Mouse (Mus musculus): ENCODE measurements around the gene Krt33a. TPM values are rescaled to one million over a fixed set of nuclear protein-coding genes. Genes with fewer than 3 reads are reported as not detected.

Gene Krt33a
- total RNA-seq (2021) = not detected

DNA sequence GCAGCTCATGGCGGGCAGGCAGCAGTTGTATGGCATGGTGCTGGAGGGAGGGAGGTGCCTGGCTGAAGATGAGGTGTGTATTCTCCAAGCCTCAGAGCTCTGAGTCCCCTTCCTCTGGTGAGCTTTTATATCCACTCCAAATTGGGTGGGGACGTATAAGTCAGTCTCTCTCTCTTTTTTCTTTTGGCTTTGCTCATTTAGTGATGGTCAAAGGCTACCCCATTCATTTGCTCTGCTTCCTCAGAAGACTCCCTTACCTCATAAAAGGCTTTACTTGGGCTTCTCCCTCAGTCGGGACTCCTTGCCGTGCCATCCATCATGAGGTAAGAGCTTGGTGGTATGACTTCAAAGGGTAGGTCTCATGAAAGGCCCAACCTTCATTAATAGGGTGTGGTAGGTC is at the start of gene Krt33a:
Gene Krt33a (minus strand): TSS at position 101 of the 400 bp plus-strand sequence.
- DNase-seq = no peak
- intact Hi-C loops (cut with DNase I) = no loop called here

DNA sequence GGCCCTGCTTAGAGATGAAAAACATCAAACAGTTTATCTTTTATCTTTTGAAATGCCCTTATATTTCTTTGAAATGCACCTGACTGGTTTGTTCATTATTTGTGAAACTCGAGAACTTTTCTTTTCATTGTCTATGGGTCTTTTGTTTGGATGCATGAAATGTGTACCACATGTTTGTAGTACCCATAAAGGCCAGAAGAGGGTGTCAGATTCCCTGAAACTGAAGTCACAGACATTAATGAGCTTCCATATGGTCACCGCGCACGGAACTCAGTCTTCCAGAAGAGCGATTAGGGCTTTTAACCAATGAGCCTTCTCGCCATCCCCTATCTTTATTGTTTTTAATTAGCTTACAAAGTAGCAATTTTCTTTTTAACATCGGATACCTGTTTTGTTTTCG is 42.9 kb upstream of the Krt33a start:
- intact Hi-C loops (cut with DNase I) = no loop called here

DNA sequence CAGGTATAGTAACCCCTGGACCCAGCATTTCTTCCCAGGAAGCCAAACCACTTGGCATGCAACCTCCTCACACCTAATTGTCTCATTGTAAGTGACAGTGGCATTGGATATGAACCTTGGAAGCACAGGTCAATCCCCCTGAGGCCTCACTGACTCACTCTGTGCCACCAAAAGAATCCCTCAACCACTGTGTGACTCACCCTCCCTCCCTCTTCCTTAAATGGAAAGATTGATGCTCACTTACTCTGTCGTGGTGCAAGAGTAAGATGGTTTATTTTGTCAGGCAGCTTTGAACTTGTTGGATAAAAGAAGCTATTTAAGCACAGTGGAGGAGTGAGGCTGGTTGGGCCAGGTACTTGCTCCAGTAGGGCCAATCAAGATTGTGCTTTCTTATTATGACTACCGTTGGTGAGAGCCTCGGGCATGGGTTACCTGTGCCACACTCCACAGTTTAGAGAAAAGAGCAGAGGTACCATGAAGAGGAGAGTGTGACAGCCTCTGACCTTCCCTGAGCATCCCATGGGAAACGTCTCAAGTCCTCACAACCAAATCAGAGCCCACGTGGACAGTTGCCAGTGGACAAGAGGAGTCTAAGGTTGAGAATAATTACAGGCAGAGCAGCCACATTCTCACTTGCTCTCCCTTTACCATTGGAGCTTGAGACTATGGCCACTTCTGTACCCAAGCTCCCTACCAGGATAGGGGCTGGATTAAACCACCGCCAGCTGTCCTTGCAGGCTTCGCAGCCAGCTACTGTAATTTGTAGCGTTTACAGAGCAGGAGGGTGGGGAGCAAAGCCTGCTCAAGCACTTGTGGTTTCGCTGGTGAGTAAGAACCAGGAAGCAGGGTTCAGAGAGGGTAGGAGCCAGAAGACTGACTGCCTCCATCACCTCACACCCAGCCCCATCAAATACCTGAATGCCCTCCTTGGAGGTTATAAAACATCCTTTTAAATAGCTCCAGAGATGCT is 40.0 kb upstream of the Krt33a start:
- DNase-seq = no peak
- intact Hi-C loops (cut with DNase I) = no loop called here

More for the DNA sequence above, 42.9 kb upstream of the Krt33a start:
- no peak for DNase-seq

DNA sequence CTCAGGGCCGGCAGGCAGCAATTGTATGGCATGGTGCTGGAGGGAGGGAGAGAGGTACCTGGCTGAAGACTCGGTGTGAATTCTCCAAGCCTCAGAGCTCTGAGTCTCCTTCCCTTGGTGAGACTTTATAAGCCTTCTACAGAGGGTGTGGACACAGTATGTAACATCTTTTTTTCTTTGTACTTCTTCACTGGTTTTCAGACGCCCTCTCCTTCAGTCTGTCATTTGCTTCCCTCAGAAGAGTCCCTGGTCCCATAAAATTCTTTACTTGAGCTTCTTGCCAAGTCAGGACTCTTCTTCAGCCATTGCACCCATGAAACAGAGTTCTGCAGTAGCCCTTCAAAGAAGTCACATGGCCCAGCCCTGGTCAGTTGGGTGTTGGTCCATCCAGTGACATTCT is 34.4 kb upstream of the Krt33a start, which contains the start of gene Krt31:
Gene Krt31 (minus strand): TSS at position 101 of the 400 bp plus-strand sequence.
- intact Hi-C loops (cut with DNase I) = no loop called here
- DNase-seq = no peak

DNA sequence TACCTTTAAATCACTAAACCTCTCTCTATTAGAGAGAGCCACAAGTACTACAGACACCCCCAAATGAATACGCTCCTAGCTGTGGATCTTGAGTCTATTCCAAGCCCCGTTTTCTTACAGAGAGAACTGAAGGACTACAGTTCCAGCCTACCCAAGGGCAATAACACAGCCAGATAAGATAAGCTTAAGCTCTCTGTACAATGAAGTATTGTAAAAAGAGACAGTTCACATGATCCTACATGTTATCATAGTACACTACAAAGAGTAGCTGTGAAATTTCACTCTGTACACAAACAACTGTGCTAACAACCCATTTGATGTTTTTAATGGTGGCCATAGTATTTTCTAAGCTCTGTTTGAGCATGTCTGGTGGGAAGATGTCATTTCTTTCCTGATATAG is 31.2 kb upstream of the Krt33a start:
- DNase-seq = no peak
- intact Hi-C loops (cut with DNase I) = no loop called here

DNA sequence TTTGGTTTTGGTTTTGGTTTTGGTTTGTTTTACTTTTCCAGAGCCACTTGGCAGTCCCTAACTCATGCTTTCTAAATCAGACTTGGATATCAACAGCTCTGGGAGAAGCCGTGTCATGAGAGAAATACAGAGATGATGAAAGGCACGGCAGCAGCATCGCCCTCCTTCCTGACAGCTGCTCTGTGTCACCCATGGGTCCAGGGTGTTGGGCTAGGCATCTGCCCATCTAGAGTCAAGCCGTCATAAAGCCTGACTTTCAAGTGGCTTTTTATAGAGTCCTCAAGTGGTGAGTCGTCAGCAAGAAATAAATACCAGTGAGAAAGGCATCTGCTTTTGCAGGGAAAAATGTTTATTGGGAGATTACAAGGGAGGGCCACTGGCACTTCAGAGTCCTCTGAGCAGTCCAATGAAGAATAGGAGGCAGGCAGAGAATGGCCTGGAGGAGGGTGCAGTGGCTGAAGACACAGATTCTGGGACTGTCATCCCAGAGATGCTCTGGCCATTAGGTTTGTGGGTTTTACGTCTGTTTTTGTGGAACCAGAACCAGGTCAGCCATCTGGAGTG is 30.4 kb upstream of the Krt33a start:
- intact Hi-C loops (cut with DNase I) = no loop called here
- no peak for DNase-seq

DNA sequence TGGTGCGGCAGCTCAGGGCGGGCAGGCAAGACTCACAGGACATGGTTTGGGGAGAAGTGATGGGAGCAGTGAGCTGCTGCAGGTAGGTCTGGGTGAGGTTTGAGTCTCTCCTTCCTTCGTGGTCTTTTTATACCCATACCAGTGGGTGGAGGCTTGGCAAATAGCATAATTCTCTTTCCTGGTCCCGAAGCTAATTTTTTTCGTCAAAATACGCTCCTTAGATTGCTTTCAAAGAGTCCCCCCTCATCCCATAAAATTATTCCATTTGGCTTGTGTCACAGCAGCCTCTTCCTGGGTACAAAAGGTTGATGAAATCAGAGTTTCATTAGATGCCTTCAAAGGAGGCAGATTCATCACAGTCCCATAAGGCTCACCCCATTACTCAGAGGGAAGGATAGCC is 25.4 kb upstream of the Krt33a start, which contains the start of gene Krt34:
Gene Krt34 (minus strand): TSS at position 101 of the 400 bp plus-strand sequence.
- intact Hi-C loops (cut with DNase I) = no loop called here
- no peak for DNase-seq

DNA sequence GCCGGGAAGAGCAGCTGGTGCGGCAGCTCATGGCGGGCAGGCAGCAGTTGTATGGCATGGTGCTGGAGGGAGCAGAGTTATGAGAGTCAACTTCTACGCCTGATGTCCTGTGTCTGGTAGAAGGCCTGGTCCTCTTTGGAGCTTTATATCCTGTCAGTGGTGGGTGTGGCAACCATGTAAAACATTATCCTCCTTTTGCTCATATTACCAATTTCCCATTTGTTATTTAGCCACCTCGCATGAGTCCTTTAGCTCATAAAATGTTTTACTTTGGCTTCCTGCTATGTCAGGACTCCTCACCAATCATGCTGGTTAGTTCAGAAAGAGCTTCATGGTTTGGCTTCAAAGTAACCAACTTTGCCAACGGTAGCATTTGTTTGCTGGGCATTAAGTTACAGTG is 13.8 kb upstream of the Krt33a start, which contains the start of gene Krt33b:
Gene Krt33b (minus strand): TSS at position 101 of the 400 bp plus-strand sequence.
- intact Hi-C loops (cut with DNase I) = no loop called here
- no peak for DNase-seq

DNA sequence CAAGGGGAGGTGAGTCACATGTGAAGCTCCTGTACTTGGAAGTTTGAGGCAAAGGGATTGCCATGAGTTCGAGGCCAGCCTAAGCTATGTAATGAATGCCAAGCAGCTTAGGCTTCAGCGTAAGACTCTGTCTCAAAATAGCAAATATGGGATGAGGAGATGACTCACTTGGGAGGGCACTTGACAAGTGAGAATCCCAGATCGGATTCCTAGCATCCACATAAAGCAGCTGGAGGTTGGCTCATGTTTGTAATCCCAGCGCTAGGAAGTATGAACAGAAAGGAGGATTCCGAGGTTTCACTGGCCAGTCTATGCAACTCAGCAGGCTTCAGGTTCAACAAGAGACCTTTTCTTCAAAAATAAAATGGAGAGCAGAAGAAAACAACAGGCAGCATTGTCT is 5.4 kb upstream of the Krt33a start:
- intact Hi-C loops (cut with DNase I) = no loop called here
- no peak for DNase-seq

DNA sequence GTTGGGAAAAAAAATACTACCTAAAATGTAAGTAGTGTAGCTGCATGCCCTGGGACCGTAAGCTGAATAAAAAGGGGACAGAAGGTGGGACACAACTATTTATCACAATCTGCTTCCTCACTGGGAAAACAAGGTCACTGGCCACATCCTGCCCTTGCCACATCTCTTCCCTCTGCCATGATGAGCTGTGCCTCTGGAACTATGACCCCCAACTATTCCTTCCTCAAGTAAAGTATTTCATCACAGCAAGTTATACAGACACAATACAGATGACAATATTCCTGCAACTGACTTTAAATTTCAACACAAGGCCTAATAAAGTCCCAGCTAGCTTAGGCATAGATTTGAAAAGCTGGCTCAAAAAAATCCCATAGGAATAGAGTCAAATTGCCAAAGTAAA is 3.5 kb upstream of the Krt33a start:
- no peak for DNase-seq
- intact Hi-C loops (cut with DNase I) = no loop called here

DNA sequence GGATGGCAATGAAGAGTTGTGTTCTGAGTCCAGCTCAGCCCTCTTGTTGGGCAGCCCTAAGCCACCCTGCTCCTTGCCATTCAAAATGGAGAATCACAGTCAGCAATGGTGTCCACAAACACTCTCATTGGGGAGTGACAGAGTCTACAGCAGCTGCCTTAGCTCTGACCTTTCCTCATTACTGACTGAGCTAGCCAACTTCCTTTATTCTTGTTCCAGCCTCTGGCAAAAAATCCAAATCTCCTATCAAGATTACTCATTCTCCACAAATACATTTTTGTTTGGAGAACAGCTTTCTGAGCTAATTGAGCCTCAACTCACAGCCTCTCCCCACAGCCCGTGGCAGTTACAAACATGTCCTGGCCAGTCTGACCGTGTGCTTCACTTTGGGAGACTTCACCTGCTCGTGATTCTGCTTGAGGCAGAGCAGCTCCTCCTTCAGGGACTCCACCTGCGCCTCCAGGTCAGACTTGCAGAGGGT is 2.3 kb downstream of the Krt33a start:
- no peak for DNase-seq
- intact Hi-C loops (cut with DNase I) = no loop called here

DNA sequence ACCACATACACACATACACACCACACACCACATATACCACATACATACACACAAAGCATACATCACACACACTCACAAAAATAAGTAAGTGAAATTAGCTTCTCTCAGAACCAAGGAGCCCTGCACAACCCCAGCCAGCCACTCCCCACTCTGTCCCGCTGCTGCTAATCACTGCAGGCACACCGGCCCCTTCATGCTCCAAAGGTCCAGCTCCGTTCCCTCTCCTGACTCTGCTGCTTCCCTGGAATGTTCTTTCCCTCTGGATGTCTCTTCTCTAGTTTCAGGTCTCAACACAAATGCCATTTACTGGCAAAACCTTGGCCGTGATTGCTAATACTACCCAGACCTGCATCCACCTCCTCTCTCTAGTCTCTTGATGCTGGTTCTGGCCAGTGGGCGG is 5.3 kb downstream of the Krt33a start:
- intact Hi-C loops (cut with DNase I) = no loop called here
- no peak for DNase-seq

DNA sequence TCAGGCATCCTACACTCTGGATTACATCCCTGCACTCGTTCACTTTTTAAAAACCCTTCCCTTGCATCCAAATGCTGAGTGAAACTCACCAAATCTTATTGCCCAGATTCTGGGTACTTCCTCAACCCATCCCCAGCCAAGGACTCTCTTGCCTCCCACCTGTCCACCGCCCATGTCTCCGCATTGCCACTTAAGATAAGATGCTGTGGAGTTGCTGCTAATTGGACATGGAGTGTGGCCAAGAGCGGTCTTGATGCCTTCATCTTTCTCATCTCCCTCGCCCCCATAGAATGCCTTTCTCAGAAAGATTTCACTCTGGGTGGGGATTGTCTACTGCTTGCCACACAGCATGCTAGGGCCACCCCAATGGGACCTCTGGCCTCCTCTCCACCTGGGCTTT is 7.7 kb downstream of the Krt33a start:
- intact Hi-C loops (cut with DNase I) = loop anchor here (5.0 to 10.0 kb wide), 2 partner anchors 546 to 624 kb away; partner anchors contain the start of gene Krt10
- no peak for DNase-seq

DNA sequence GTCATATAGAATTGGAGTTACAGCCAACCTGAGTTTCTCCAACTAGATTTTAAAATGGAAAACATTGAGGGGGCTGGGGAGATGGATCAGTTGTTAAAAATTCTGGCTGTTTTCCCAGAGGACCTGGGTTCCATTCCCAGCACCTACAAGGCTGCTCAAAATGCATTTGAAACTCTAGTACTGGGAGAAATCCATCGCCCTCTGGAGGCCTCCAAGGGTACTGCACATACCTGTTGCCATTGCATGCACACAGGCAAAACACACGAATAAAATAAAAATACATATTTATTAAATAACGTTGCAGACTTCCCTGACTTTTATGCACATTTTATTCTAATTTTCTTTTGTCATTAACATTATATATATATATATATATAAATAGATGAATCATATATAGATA is 9.4 kb downstream of the Krt33a start:
- intact Hi-C loops (cut with DNase I) = loop anchor here (5.0 to 10.0 kb wide), 2 partner anchors 544 to 622 kb away; partner anchors contain the start of gene Krt10
- DNase-seq = no peak

DNA sequence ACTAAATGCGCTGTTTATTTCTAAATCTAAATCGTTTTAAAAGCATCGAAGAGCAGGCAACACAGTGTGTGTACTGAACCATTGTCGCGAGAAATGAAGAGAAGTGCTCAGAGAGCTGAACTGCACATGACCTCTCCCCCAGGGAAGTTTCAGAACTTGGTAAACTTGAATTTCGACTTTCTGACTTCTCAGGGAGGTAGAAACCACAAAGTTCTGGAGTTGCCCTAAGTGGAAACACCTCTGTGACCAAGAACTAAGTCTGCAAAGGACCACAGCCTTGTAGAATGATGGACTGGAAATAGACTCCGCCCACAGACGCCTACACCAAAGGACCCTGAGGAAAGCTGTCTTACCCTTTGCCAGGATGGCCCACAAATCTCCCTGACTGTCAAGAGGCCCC is 10.1 kb downstream of the Krt33a start:
- intact Hi-C loops (cut with DNase I) = loop anchor here (5.0 to 10.0 kb wide), 2 partner anchors 544 to 621 kb away; partner anchors contain the start of gene Krt10
- no peak for DNase-seq

DNA sequence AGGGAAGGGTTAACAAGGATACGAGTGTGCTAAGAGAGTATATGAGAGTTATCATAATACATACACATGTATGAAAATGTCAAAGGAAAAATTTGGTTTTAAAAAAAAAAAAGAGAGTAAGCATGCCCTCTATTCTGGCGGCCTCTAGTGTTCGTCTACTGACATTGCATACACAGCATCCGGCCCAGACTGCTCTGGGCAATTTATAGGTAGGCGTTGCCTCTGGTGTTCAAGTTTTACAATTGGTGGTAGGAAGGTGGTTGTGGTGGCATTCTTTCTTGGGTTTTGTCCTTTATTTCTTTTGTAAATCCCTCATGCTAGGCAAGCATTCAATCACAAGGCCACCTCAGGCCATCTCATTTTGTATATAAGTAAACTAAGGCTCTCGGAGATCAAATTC is 11.2 kb downstream of the Krt33a start:
- intact Hi-C loops (cut with DNase I) = loop anchor here (5.0 to 10.0 kb wide), 2 partner anchors 543 to 620 kb away; partner anchors contain the start of gene Krt10
- DNase-seq = peak; percentile 10 to 18

DNA sequence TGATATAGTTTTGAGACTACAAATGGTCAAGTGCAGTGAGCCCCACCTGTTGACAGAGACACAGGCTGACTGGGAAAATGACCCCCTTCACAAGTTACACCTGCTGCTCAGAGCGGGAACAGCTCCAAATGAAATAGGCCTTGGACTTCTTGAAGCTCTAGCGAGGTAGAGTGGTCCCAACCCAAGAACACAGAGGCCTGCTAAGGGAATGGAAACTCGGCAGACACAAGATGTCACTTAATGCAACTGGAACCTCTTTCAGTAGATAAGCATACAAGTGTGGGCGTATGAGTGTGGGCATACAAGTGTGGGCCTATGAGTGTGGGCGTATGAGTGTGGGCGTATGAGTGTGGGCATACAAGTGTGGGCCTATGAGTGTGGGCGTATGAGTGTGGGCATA is 16.9 kb downstream of the Krt33a start:
- intact Hi-C loops (cut with DNase I) = no loop called here
- DNase-seq = no peak

DNA sequence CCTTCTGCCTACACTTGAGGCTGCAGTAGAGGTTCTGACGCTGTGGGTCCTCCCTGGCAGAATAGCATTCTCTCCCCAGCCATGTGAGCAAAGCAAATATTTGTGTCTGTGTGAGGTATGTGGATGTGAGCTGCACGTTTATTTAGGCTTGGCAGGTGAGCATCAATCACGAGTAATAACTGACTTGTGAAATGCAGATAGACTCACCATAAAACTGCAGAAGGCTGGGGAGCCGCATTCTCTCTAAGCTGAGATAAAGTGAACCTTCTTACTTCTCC is 21.7 kb downstream of the Krt33a start:
- no peak for DNase-seq
- intact Hi-C loops (cut with DNase I) = no loop called here

DNA sequence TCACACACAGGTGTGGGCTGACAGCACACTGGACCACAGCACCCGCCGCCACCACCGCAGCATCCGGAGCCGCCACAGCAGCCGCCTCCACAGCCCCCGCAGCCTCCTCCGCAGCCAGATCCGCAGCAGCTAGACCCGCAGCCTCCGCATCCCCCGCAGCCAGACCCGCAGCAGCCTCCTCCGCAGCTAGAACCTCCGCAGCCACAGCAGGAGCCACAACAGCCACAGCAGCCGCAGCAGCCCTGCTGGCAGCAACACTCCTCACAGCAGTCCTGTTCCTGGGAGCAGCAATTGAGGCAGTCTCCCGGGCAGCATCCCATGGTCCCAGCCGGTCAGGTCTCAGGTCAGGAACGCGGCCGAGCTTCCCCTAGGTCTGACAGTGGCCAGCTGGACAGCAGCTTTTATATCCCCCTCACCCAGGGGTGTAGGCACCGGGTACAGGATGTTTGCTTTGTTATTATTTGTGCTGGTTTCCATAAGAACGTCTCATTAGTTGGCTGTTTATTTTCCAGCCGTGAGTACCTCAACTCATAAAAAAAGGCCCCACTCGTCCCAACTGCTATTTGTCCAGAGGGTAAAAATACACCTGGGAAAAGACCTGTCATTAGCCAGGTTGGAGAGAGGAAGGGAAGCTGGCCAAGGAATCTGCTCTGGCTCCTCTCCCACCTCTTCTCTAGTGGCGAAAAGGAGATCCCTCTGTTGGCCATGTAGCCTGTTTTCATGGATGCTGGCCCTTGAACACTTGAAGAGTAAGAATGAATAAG is 22.2 kb downstream of the Krt33a start, which contains the start of gene Krtap17-1:
Gene Krtap17-1 (minus strand): TSS at position 375 of the 764 bp plus-strand sequence.
- DNase-seq = no peak
- intact Hi-C loops (cut with DNase I) = no loop called here

DNA sequence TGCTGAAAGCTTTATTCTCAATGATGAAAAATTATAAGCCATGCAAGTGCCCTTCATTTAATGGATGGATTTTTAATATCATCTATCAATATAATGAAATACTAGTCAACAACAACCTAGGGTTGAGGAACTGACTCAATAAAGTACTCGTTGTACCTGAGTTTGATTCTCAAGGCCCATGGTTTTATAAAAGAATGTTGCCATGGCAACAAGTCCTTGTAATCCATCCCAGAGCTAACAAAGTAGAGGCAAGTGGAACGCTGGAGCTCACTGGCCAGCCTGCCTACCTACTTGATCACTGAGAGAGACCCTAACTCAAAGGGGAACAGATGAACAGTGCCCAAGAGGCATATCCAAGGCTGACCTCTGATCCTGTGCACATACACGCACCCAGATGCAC is 25.4 kb downstream of the Krt33a start:
- intact Hi-C loops (cut with DNase I) = no loop called here
- no peak for DNase-seq

Measured in heart, postnatal 36 days (tissue).